Comparison of ENCODE assay signal across 1 mouse cellular context in the genomic region with DNA sequence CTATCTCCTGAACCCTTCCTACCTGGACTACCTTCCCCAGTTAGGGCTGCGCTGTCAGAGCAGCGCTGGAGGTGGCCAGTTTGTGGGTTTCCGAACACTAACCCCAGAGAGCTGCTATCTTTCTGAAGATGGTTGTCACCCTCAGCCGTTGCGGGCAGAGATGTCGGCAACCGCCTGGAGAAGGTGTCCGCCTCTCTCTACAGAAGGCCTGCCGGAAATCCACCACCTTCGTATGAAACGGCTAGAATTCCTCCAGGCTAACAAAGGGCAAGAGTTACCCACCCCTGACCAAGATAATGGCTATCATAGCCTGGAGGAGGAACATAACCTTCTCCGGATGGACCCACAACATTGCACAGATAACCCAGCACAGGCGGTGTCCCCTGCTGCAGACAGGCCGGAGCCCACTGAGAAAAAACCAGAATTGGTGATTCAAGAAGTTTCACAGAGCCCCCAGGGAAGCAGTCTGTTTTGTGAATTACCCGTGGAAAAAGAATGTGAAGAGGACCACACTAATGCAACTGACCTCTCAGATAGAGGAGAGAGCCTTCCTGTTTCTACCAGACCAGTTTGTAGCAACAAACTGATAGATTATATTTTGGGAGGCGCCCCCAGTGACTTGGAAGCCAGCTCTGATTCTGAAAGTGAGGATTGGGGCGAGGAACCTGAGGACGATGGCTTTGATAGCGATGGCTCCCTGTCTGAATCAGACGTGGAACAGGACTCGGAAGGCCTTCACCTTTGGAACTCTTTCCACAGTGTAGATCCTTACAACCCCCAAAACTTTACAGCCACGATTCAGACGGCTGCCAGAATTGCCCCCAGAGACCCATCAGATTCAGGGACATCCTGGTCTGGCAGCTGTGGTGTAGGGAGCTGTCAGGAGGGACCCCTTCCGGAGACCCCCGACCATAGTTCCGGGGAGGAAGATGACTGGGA.
TF ChIP-seq lines count a peak whose summit lies in the region.

No protein-coding gene starts in this region.

TF ChIP-seq in MEL, 35 proteins besides CTCF, POLR2A, EP300 and RAD21 (continued from another document):
- TF ChIP-seq E2F4 (IDR thresholded peaks at IDR 0.05; ENCODE audit: borderline replicate concordance, low read depth, low read length), result no peak
- TF ChIP-seq JUND (IDR thresholded peaks at IDR 0.05; ENCODE audit: low read depth, low read length), result 0 out of 2 replicates have a peak, but pooled peaks have one; percentile 10
- 0 out of 2 replicates have a peak, but pooled peaks have one; percentile 6 for TF ChIP-seq ELF1 (IDR thresholded peaks at IDR 0.05; ENCODE audit: low read depth, low read length)
- TF ChIP-seq MEF2A (IDR thresholded peaks at IDR 0.05; ENCODE audit: extremely low read depth, insufficient replicate concordance, low read depth, low read length, poor library complexity, severe bottlenecking), result no peak
- TF ChIP-seq CHD1 (IDR thresholded peaks at IDR 0.05; ENCODE audit: low read depth, low read length), result no peak; the same call in 1 of the 2 replicates
- TF ChIP-seq TCF12 (IDR thresholded peaks at IDR 0.05; ENCODE audit: low read depth, low read length), result peak; percentile 25; the same call in 1 of the 2 replicates
- 0 out of 2 replicates have a peak, but pooled peaks have one; percentile 48 for TF ChIP-seq UBTF (IDR thresholded peaks at IDR 0.05; ENCODE audit: borderline replicate concordance, insufficient read depth, low read depth, low read length)
- 0 out of 2 replicates have a peak, but pooled peaks have one; percentile 29 for TF ChIP-seq TBP (IDR thresholded peaks at IDR 0.05; ENCODE audit: low read depth, low read length)
- no peak for TF ChIP-seq GABPA (IDR thresholded peaks at IDR 0.05; ENCODE audit: low read depth, low read length)
- no peak for TF ChIP-seq USF1 (IDR thresholded peaks at IDR 0.05; ENCODE audit: low read depth, low read length)
- 0 out of 2 replicates have a peak, but pooled peaks have one; percentile 1 for TF ChIP-seq POLR2AphosphoS2 (IDR thresholded peaks at IDR 0.05; ENCODE audit: low read length)
- TF ChIP-seq NELFE (IDR thresholded peaks at IDR 0.05; ENCODE audit: low read depth, low read length), result no peak; the same call in none of the 2 replicates
- peak; percentile 77 for TF ChIP-seq SIN3A (IDR thresholded peaks at IDR 0.05; ENCODE audit: low read length)
- no peak for TF ChIP-seq MAFK (IDR thresholded peaks at IDR 0.05; ENCODE audit: borderline replicate concordance, low read depth, low read length)
- TF ChIP-seq ZMIZ1 (IDR thresholded peaks at IDR 0.05; ENCODE audit: low read depth, low read length), result no peak
- TF ChIP-seq ZC3H11A (IDR thresholded peaks at IDR 0.05; ENCODE audit: low read depth, low read length), result no peak
- TF ChIP-seq POLR2AphosphoS5 (IDR thresholded peaks at IDR 0.05; ENCODE audit: borderline replicate concordance, low read depth, low read length), result no peak
- 0 out of 2 replicates have a peak, but pooled peaks have one; percentile 30 for TF ChIP-seq MYC (IDR thresholded peaks at IDR 0.05; ENCODE audit: low read depth, low read length)
- TF ChIP-seq ZKSCAN1 (IDR thresholded peaks at IDR 0.05; ENCODE audit: low read depth, low read length), result no peak
- 0 out of 2 replicates have a peak, but pooled peaks have one; percentile 8 for TF ChIP-seq ETS1 (IDR thresholded peaks at IDR 0.05; ENCODE audit: low read depth, low read length)
- TF ChIP-seq TAL1 (IDR thresholded peaks at IDR 0.05; ENCODE audit: low read length), result no peak
- TF ChIP-seq USF2 (IDR thresholded peaks at IDR 0.05; ENCODE audit: borderline replicate concordance in 1 of 2, insufficient read depth in 1 of 2, low read depth in 1 of 2, low read length in 2 of 2), result no peak
- no peak for TF ChIP-seq HCFC1 (IDR thresholded peaks at IDR 0.05; ENCODE audit: low read depth, low read length)
- no peak for TF ChIP-seq ZNF384 (IDR thresholded peaks at IDR 0.05; ENCODE audit: low read depth, low read length)
